Mouse (Mus musculus) testis, adult 2 months (tissue): ENCODE results near the gene Tex26. TPM values are rescaled to one million over a fixed set of nuclear protein-coding genes. Genes with fewer than 3 reads are reported as not detected.

Experiments
- H3K27ac ChIP-seq: fragments of 200-500 bp; 2 replicates; pipeline ENCODE4 v1.5.1; 2012; ENCODE audit warnings: low read depth, low read length; ENCODE audit not compliant: control insufficient read depth, insufficient read depth
- H3K27me3 ChIP-seq: fragments of 200-500 bp; 2 replicates; pipeline ENCODE4 v1.6.1; 2012; ENCODE audit warnings: mild to moderate bottlenecking, low read length, moderate library complexity; ENCODE audit not compliant: control insufficient read depth, insufficient read depth
- H3K36me3 ChIP-seq: fragments of 200-500 bp; 2 replicates; pipeline ENCODE4 v1.6.1; 2012; ENCODE audit warnings: mild to moderate bottlenecking, low read length; ENCODE audit not compliant: control insufficient read depth, insufficient read depth
- H3K4me1 ChIP-seq: fragments of 200-500 bp; 2 replicates; pipeline ENCODE4 v1.6.1; 2012; ENCODE audit warnings: low read length; ENCODE audit not compliant: control insufficient read depth, insufficient read depth
- H3K4me3 ChIP-seq: fragments of 200-500 bp; 2 replicates; pipeline ENCODE4 v1.5.1; 2012; ENCODE audit warnings: low read depth, mild to moderate bottlenecking, low read length, moderate library complexity, mixed read lengths; ENCODE audit not compliant: control insufficient read depth
- CTCF ChIP-seq: fragments of 200-500 bp; IDR thresholded peaks from 2 replicates; pipeline ENCODE4 v1.5.1; 2012; ENCODE audit warnings: low read depth, mild to moderate bottlenecking, inconsistent platforms, low read length, moderate library complexity; ENCODE audit not compliant: control insufficient read depth, insufficient read depth, insufficient replicate concordance
- POLR2A ChIP-seq: fragments of 200-500 bp; IDR thresholded peaks from 2 replicates; pipeline ENCODE4 v1.6.1; 2012; ENCODE audit warnings: low read depth, mild to moderate bottlenecking, inconsistent platforms, low read length, moderate library complexity; ENCODE audit not compliant: control insufficient read depth
- polyA plus RNA-seq: library from polyadenylated mRNA; depleted of rRNA; stranded (reverse); fragments of >200 nt; gene quantifications from 2 replicates; pipeline ENCODE4 v1.2.3, GENCODE M21; 2012

Tex26 gene
- polyA plus RNA-seq, 1 experiment: 35.9 TPM

GRCm38 (mm10) chr5:149434141-149434690, 5.2 kb upstream of the Tex26 start:
- Histone ChIP-seq H3K27me3 (no peaks in the 10 kb centered on the region), H3K27ac (no peak overlapping the region), H3K36me3 (no peaks in the 10 kb centered on the region), H3K4me1 (peaks cover 2% of the 10 kb centered on the region), H3K4me3 (no peak overlapping the region)
- no peak for TF ChIP-seq POLR2A
- TF ChIP-seq CTCF: no peak

- Histone ChIP-seq H3K4me3 (no peak overlapping the region), H3K4me1 (peaks cover 2% of the 10 kb centered on the region), H3K27me3 (peaks cover 3% of the 10 kb centered on the region; the same call in 1 of the 2 replicates), H3K27ac (no peak overlapping the region), H3K36me3 (no peaks in the 10 kb centered on the region)
- TF ChIP-seq CTCF (no peak), POLR2A (no peak)
Measured at GRCm38 (mm10) chr5:149436541-149436940, 2.9 kb upstream of the Tex26 start.

GRCm38 (mm10) chr5:149437150-149437549, 2.3 kb upstream of the Tex26 start:
- no peaks in the 10 kb centered on the region for H3K36me3 ChIP-seq
- no peak overlapping the region for H3K27ac ChIP-seq
- peaks cover 2% of the 10 kb centered on the region for H3K4me1 ChIP-seq
- H3K4me3 ChIP-seq: no peak overlapping the region
- H3K27me3 ChIP-seq: peaks cover 3% of the 10 kb centered on the region; the same call in 1 of the 2 replicates
- no peak for TF ChIP-seq CTCF
- TF ChIP-seq POLR2A: no peak

- H3K4me3 ChIP-seq: peak overlapping the region; percentile 87
- H3K36me3 ChIP-seq: no peaks in the 10 kb centered on the region
- no peak overlapping the region for H3K27ac ChIP-seq
- H3K4me1 ChIP-seq: no peaks in the 10 kb centered on the region; the same call in 1 of the 2 replicates
- peaks cover 3% of the 10 kb centered on the region; the same call in 1 of the 2 replicates for H3K27me3 ChIP-seq
- no peak for TF ChIP-seq CTCF
- TF ChIP-seq POLR2A: peak; percentile 58
Measured at GRCm38 (mm10) chr5:149440180-149440573, 717 bp downstream of the Tex26 start.

GRCm38 (mm10) chr5:149441646-149442276, 2.3 kb downstream of the Tex26 start:
- H3K27me3 ChIP-seq: peaks cover 3% of the 10 kb centered on the region; the same call in 1 of the 2 replicates
- peak overlapping the region; percentile 87 for H3K4me3 ChIP-seq
- no peaks in the 10 kb centered on the region for H3K36me3 ChIP-seq
- TF ChIP-seq POLR2A: peak; percentile 44; the same call in 1 of the 2 replicates
- TF ChIP-seq CTCF: no peak
- peak overlapping the region; percentile 46; the same call in 1 of the 2 replicates for H3K27ac ChIP-seq
- no peaks in the 10 kb centered on the region; the same call in 1 of the 2 replicates for H3K4me1 ChIP-seq

GRCm38 (mm10) chr5:149442277-149442660, 2.8 kb downstream of the Tex26 start:
- H3K4me1 ChIP-seq: no peaks in the 10 kb centered on the region; the same call in 1 of the 2 replicates
- H3K27me3 ChIP-seq: peaks cover 3% of the 10 kb centered on the region; the same call in 1 of the 2 replicates
- peak overlapping the region; percentile 87 for H3K4me3 ChIP-seq
- no peaks in the 10 kb centered on the region for H3K36me3 ChIP-seq
- TF ChIP-seq CTCF: no peak
- TF ChIP-seq POLR2A: no peak; the same call in 1 of the 2 replicates
- H3K27ac ChIP-seq: no peak overlapping the region

- Histone ChIP-seq H3K4me1 (no peaks in the 10 kb centered on the region; the same call in 1 of the 2 replicates), H3K27ac (no peak overlapping the region), H3K27me3 (peaks cover 3% of the 10 kb centered on the region; the same call in 1 of the 2 replicates), H3K36me3 (no peaks in the 10 kb centered on the region), H3K4me3 (peak overlapping the region; percentile 87)
- TF ChIP-seq CTCF: no peak
- TF ChIP-seq POLR2A: no peak
Measured at GRCm38 (mm10) chr5:149444451-149444850, 5.0 kb downstream of the Tex26 start.
